8 mouse cellular contexts compared by ENCODE assay signal in genomic region chr8:72240951-72241350, GRCm38 (mm10). TPM values are rescaled to one million over a fixed set of nuclear protein-coding genes. Genes with fewer than 3 reads are reported as not detected.
DNase-seq lines count a peak whose midpoint lies in the region; ATAC-seq and TF ChIP-seq lines count a peak whose summit lies in the region.

No protein-coding gene starts in this region.

- H3K9ac ChIP-seq in kidney, embryonic 15.5 days = peak overlapping the region; percentile 58
- H3K9ac ChIP-seq in heart, embryonic 14.5 days (ENCODE audit: low read length) = peak overlapping the region; percentile 71
- peak overlapping the region; percentile 74 for H3K9ac ChIP-seq in liver, postnatal 0 days (replicated peaks)

- no peak for DNase-seq in kidney, adult 9 months
- DNase-seq in liver, postnatal 0 days = peak; percentile 14
- no peak for DNase-seq in layer of hippocampus, postnatal 36 days
- DNase-seq in adrenal gland, postnatal 36 days = no peak
- no peak for DNase-seq in adrenal gland, postnatal 10 days

- no peaks in the 10 kb centered on the region for H3K9me3 ChIP-seq in kidney, embryonic 15.5 days (replicated peaks)
- H3K9me3 ChIP-seq in heart, embryonic 14.5 days (ENCODE audit: control insufficient read depth, low read length) = no peaks in the 10 kb centered on the region
- H3K9me3 ChIP-seq in liver, postnatal 0 days (ENCODE audit: low read length) = no peaks in the 10 kb centered on the region

- H3K4me2 ChIP-seq in kidney, embryonic 15.5 days = peak overlapping the region; percentile 76
- peak overlapping the region; percentile 67 for H3K4me2 ChIP-seq in heart, embryonic 14.5 days (ENCODE audit: low read length)
- H3K4me2 ChIP-seq in liver, postnatal 0 days (ENCODE audit: low read depth, low read length) = peak overlapping the region; percentile 88

- no peaks in the 10 kb centered on the region for H3K27me3 ChIP-seq in kidney, embryonic 15.5 days
- H3K27me3 ChIP-seq in heart, embryonic 14.5 days (ENCODE audit: control insufficient read depth, insufficient read depth, low read length) = no peaks in the 10 kb centered on the region
- H3K27me3 ChIP-seq in liver, postnatal 0 days (ENCODE audit: insufficient read depth, low read length) = no peaks in the 10 kb centered on the region

- TF ChIP-seq POLR2A in bone marrow macrophage, adult 2 months (IDR thresholded peaks at IDR 0.05; ENCODE audit: borderline replicate concordance, low read depth, low read length) = no peak

- TF ChIP-seq EP300 in liver, postnatal 0 days (IDR thresholded peaks at IDR 0.05; ENCODE audit: low read depth) = no peak

- peak overlapping the region; percentile 77 for H3K4me3 ChIP-seq in kidney, embryonic 15.5 days (replicated peaks)
- peak overlapping the region; percentile 69 for H3K4me3 ChIP-seq in bone marrow macrophage, adult 2 months (ENCODE audit: insufficient read depth, low read length)
- peak overlapping the region; percentile 62 to 87 for H3K4me3 ChIP-seq in heart, embryonic 14.5 days (ENCODE audit: control insufficient read depth in 1 of 2, insufficient read depth in 1 of 2, low read depth in 1 of 2, low read length in 2 of 2)
- H3K4me3 ChIP-seq in liver, postnatal 0 days (ENCODE audit: low read depth, low read length) = peak overlapping the region; percentile 75

- peak overlapping the region; percentile 97; the same call in 1 of the 2 replicates for H3K27ac ChIP-seq in kidney, embryonic 15.5 days
- H3K27ac ChIP-seq in bone marrow macrophage, adult 2 months (ENCODE audit: insufficient read depth, low read depth, low read length) = no peak overlapping the region
- H3K27ac ChIP-seq in heart, embryonic 14.5 days (replicated peaks in 1 of 2; ENCODE audit: control insufficient read depth in 1 of 2, insufficient read depth in 1 of 2, low read depth in 2 of 2, low read length in 2 of 2) = 0 out of 4 replicates have a peak overlapping the region, but pooled peaks of 1 of the 2 experiments have one; percentile 97
- H3K27ac ChIP-seq in liver, postnatal 0 days (ENCODE audit: low read depth) = peak overlapping the region; percentile 80; the same call in 1 of the 2 replicates

- peaks cover 20% of the 10 kb centered on the region for H3K4me1 ChIP-seq in kidney, embryonic 15.5 days
- H3K4me1 ChIP-seq in bone marrow macrophage, adult 2 months (ENCODE audit: control insufficient read depth, insufficient read depth, low read length) = peaks cover 36% of the 10 kb centered on the region
- H3K4me1 ChIP-seq in heart, embryonic 14.5 days (ENCODE audit: control insufficient read depth in 2 of 2, insufficient read depth in 2 of 2, low read length in 2 of 2) = peaks cover 6 to 11% of the 10 kb centered on the region in 2 experiments
- peaks cover 34% of the 10 kb centered on the region for H3K4me1 ChIP-seq in liver, postnatal 0 days (ENCODE audit: insufficient read depth)

- TF ChIP-seq CTCF in bone marrow macrophage, adult 2 months (IDR thresholded peaks at IDR 0.05; ENCODE audit: low read depth, low read length) = no peak
- no peak for TF ChIP-seq CTCF in liver, postnatal 0 days (IDR thresholded peaks at IDR 0.05; ENCODE audit: low read depth)

- no peak for ATAC-seq in kidney, embryonic 15.5 days (replicated peaks; ENCODE audit: low FRiP score)
- ATAC-seq in heart, embryonic 14.5 days (ENCODE audit: insufficient number of reproducible peaks, insufficient read depth, low FRiP score, low read depth) = no peak
- no peak for ATAC-seq in liver, postnatal 0 days

- WGBS in kidney, embryonic 15.5 days = 66% methylated on average over 7 of the region's 7 CpGs
- 64% methylated on average over 7 of the region's 7 CpGs for WGBS in heart, embryonic 14.5 days
- 46% methylated on average over 7 of the region's 7 CpGs for WGBS in liver, postnatal 0 days (ENCODE audit: insufficient replicate concordance)

- H3K36me3 ChIP-seq in kidney, embryonic 15.5 days = peaks cover 12% of the 10 kb centered on the region
- peaks cover 18% of the 10 kb centered on the region; the same call in 1 of the 2 replicates for H3K36me3 ChIP-seq in heart, embryonic 14.5 days (ENCODE audit: control insufficient read depth, insufficient read depth, low read length)
- H3K36me3 ChIP-seq in liver, postnatal 0 days (replicated peaks; ENCODE audit: insufficient read depth, low read length) = peaks cover 10% of the 10 kb centered on the region

RNA-seq across cellular contexts. Expression of gene Ap1m1, which starts 1.1 kb away (rescaled TPM):
- polyA plus RNA-seq in kidney, embryonic 15.5 days (2015; fragmentation: Nextera tagmentation; extraction: Ambion mirVana) = 123 and 138 TPM in 2 replicates
- polyA plus RNA-seq in bone marrow macrophage, adult 2 months (2012; ENCODE audit: insufficient read depth, insufficient read length, missing spikeins) = 51.4 and 60.2 TPM in 2 replicates
- 108 TPM in 2 replicates for polyA plus RNA-seq in heart, embryonic 14.5 days (2014; fragmentation: Nextera tagmentation; extraction: Ambion mirVana)
- 40.7 and 41.7 TPM in 2 replicates for polyA plus RNA-seq in liver, postnatal 0 days (2015; fragmentation: Nextera tagmentation; extraction: Ambion mirVana)
- total RNA-seq in layer of hippocampus, postnatal 36 days (2021) = 10 to 100 TPM; 74.5 to 94.0 TPM
- 10 to 100 TPM; 59.4 to 61.3 TPM for total RNA-seq in adrenal gland, postnatal 36 days (2021)
- total RNA-seq in adrenal gland, postnatal 10 days (2021) = 10 to 100 TPM; 66.8 to 81.0 TPM

RNA-seq across cellular contexts. Expression of gene Fam32a, which starts 21.4 kb away (rescaled TPM):
- polyA plus RNA-seq in kidney, embryonic 15.5 days (2015; fragmentation: Nextera tagmentation; extraction: Ambion mirVana) = 73.0 and 74.0 TPM in 2 replicates
- 56.6 and 58.3 TPM in 2 replicates for polyA plus RNA-seq in bone marrow macrophage, adult 2 months (2012; ENCODE audit: insufficient read depth, insufficient read length, missing spikeins)
- polyA plus RNA-seq in heart, embryonic 14.5 days (2014; fragmentation: Nextera tagmentation; extraction: Ambion mirVana) = 39.6 and 42.3 TPM in 2 replicates
- 27.5 and 28.4 TPM in 2 replicates for polyA plus RNA-seq in liver, postnatal 0 days (2015; fragmentation: Nextera tagmentation; extraction: Ambion mirVana)
- 10 to 100 TPM; 59.4 to 64.2 TPM for total RNA-seq in layer of hippocampus, postnatal 36 days (2021)
- total RNA-seq in adrenal gland, postnatal 36 days (2021) = 10 to 100 TPM; 46.9 to 61.4 TPM
- total RNA-seq in adrenal gland, postnatal 10 days (2021) = 10 to 100 TPM; 43.8 to 46.8 TPM

RNA-seq across cellular contexts. Expression of gene Gm11034, which starts 27.5 kb away (rescaled TPM):
- polyA plus RNA-seq in kidney, embryonic 15.5 days (2015; fragmentation: Nextera tagmentation; extraction: Ambion mirVana) = not detected in 2 replicates
- not detected in 2 replicates for polyA plus RNA-seq in bone marrow macrophage, adult 2 months (2012; ENCODE audit: insufficient read depth, insufficient read length, missing spikeins)
- not detected in 2 replicates for polyA plus RNA-seq in heart, embryonic 14.5 days (2014; fragmentation: Nextera tagmentation; extraction: Ambion mirVana)
- not detected in 2 replicates for polyA plus RNA-seq in liver, postnatal 0 days (2015; fragmentation: Nextera tagmentation; extraction: Ambion mirVana)
- not detected for total RNA-seq in layer of hippocampus, postnatal 36 days (2021)
- not detected for total RNA-seq in adrenal gland, postnatal 36 days (2021)
- not detected for total RNA-seq in adrenal gland, postnatal 10 days (2021)

RNA-seq across cellular contexts. Expression of gene Cib3, which starts 28.3 kb away (rescaled TPM):
- polyA plus RNA-seq in kidney, embryonic 15.5 days (2015; fragmentation: Nextera tagmentation; extraction: Ambion mirVana) = not detected in 2 replicates
- 0.54 TPM in 1 of 2 replicates, not detected in the other for polyA plus RNA-seq in bone marrow macrophage, adult 2 months (2012; ENCODE audit: insufficient read depth, insufficient read length, missing spikeins)
- not detected in 2 replicates for polyA plus RNA-seq in heart, embryonic 14.5 days (2014; fragmentation: Nextera tagmentation; extraction: Ambion mirVana)
- not detected in 2 replicates for polyA plus RNA-seq in liver, postnatal 0 days (2015; fragmentation: Nextera tagmentation; extraction: Ambion mirVana)
- total RNA-seq in layer of hippocampus, postnatal 36 days (2021) = under 1 TPM in 1 of 2 experiments, not detected in 1; 0.48 TPM
- under 1 TPM in 1 of 2 experiments, not detected in 1; 0.72 TPM for total RNA-seq in adrenal gland, postnatal 36 days (2021)
- total RNA-seq in adrenal gland, postnatal 10 days (2021) = not detected

RNA-seq across cellular contexts. Expression of gene Hsh2d, which starts 51.5 kb away (rescaled TPM):
- polyA plus RNA-seq in kidney, embryonic 15.5 days (2015; fragmentation: Nextera tagmentation; extraction: Ambion mirVana) = 0.08 TPM in 1 of 2 replicates, not detected in the other
- polyA plus RNA-seq in bone marrow macrophage, adult 2 months (2012; ENCODE audit: insufficient read depth, insufficient read length, missing spikeins) = 0.29 TPM in 1 of 2 replicates, not detected in the other
- not detected in 2 replicates for polyA plus RNA-seq in heart, embryonic 14.5 days (2014; fragmentation: Nextera tagmentation; extraction: Ambion mirVana)
- 0.59 and 0.68 TPM in 2 replicates for polyA plus RNA-seq in liver, postnatal 0 days (2015; fragmentation: Nextera tagmentation; extraction: Ambion mirVana)
- total RNA-seq in layer of hippocampus, postnatal 36 days (2021) = not detected
- not detected for total RNA-seq in adrenal gland, postnatal 36 days (2021)
- under 1 TPM; 0.21 to 0.27 TPM for total RNA-seq in adrenal gland, postnatal 10 days (2021)
